Mouse (Mus musculus): ENCODE results near the gene Polr2l. TPM values are rescaled to one million over a fixed set of nuclear protein-coding genes. Genes with fewer than 3 reads are reported as not detected.

Gene Polr2l
- total and polyA plus RNA-seq, 2 experiments from 2014 or later, result 25.5 to 81.6 TPM

DNA sequence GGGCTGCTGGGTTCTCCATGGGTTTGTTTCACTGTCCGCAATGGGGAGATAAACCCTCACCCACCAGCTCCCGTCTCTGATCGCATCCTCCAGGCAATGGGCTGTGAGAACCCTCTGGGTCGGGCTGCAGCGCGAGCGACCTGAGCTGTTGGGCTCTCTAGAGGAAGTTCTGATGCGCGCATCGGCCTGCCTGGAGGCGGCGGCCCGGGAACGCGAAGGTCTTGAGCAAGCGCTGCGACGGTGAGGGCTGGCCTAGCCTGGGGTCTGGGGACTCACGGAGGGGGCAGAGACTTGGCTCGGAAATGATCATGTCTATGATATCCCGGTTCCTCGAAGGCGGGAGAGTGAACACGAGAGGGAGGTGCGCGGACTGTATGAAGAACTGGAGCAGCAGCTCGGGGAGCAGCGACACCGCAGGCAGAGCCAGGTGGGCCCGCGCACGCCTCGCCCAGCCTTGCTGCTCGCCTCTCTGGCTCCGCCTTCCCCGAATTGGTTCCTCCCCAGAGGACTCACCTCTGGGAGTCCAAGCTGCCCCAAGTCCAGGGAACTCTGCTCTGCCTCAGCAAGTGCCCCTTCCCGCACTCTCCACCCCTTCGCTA lies 10.2 kb downstream of the Polr2l start:
- 0 out of 2 replicates have a peak, but pooled peaks cover 1% of the 10 kb centered on the region for H3K36me3 ChIP-seq (ENCODE audit: insufficient read depth, low read length)
- H3K4me3 ChIP-seq (ENCODE audit: low read length), result peak overlapping the region; percentile 11; the same call in 1 of the 2 replicates
- no peak overlapping the region for H3K9ac ChIP-seq (replicated peaks; ENCODE audit: low read length)
- H3K27ac ChIP-seq, result no peak overlapping the region
- ATAC-seq (no peak), DNase-seq (ENCODE audit: low spot score) (no peak)
- peaks cover 19% of the 10 kb centered on the region; the same call in 1 of the 2 replicates for H3K4me1 ChIP-seq (ENCODE audit: insufficient read depth, low read length)
- peaks cover 29% of the 10 kb centered on the region for H3K27me3 ChIP-seq (ENCODE audit: insufficient read depth, low read length)
- H3K9me3 ChIP-seq (ENCODE audit: low read length), result no peaks in the 10 kb centered on the region
- 5% methylated on average over 38 of the region's 38 CpGs for WGBS
- peak overlapping the region; percentile 32 for H3K4me2 ChIP-seq (ENCODE audit: low read depth, low read length)
- no peak for TF ChIP-seq CTCF (IDR thresholded peaks at IDR 0.05; ENCODE audit: low read depth)

DNA sequence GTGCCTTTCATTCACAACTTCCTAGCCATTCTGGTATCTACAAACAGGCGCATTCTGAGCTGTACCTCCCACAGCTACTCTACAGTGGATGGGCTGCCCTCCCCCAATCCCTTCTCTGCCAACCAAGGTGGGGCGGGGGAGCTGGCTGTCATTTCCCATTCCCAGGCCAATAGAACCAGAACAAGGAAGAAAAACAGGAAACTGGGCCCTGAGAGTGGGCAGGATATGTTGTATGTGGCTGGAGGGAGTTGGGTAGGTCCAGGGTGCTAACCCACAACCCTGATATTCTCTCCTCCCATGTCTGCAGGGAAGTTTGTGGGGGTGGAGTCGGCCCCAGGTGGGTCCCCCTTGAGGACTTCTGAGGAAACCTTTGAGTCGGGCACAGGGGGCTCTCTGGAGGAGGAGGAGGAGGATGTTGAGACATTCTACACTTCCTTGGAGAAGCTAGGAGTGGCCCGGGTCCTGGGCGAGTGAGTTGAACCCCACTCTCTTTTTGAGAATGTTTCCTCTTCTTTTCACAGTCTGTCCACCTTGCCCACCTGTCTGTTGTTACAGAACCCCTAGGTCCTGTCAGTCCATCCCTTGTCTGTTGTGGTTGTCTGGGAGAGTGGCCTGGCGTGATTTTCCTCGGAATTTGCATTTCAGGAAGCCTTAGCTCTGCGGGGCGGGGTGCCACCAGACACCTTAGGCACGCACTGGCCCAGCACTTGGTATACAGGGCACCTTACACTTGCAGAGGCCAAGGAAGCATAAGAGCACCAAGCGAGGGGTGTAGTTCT lies 10.9 kb downstream of the Polr2l start:
- H3K36me3 ChIP-seq (ENCODE audit: insufficient read depth, low read length), result 0 out of 2 replicates have a peak, but pooled peaks cover 4% of the 10 kb centered on the region
- H3K9me3 ChIP-seq (ENCODE audit: low read length), result no peaks in the 10 kb centered on the region
- no peak overlapping the region for H3K9ac ChIP-seq (replicated peaks; ENCODE audit: low read length)
- H3K4me1 ChIP-seq (ENCODE audit: insufficient read depth, low read length), result peaks cover 12% of the 10 kb centered on the region; the same call in 1 of the 2 replicates
- WGBS, result 27% methylated on average over 12 of the region's 12 CpGs
- ATAC-seq (no peak), DNase-seq (ENCODE audit: low spot score) (no peak)
- no peak overlapping the region for H3K4me2 ChIP-seq (ENCODE audit: low read depth, low read length)
- H3K27ac ChIP-seq, result no peak overlapping the region
- no peak for TF ChIP-seq CTCF (IDR thresholded peaks at IDR 0.05; ENCODE audit: low read depth)
- H3K4me3 ChIP-seq (ENCODE audit: low read length), result no peak overlapping the region
- peaks cover 29% of the 10 kb centered on the region for H3K27me3 ChIP-seq (ENCODE audit: insufficient read depth, low read length)

DNA sequence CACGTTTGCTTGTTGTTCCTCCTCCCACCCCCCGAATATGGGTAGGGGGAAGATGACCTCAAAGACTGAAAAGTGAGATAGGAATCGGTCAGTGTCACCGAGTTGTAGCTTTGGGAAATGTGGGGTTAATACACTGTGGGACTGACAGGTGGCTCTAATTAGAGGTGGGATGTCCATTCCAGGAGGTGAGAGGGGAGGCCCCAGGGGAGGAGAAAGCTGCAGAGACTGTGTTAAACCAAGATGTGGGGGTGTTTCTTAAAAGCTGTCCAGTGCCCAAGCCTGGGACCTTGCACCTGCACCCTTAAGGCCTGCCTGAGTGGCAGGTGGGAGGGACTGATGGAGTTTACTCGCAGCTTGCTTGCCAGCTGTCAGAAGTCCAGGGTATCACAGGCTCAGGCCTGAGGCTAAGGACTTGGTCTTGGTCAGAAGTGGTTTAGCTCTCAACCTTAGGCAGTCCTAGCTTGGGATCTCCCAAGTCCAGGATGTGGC lies 12.6 kb downstream of the Polr2l start:
- Histone ChIP-seq H3K9ac (replicated peaks; ENCODE audit: low read length) (peak overlapping the region; percentile 46; the same call in 1 of the 2 replicates), H3K36me3 (ENCODE audit: insufficient read depth, low read length) (0 out of 2 replicates have a peak, but pooled peaks cover 4% of the 10 kb centered on the region), H3K27me3 (ENCODE audit: insufficient read depth, low read length) (peaks cover 29% of the 10 kb centered on the region), H3K27ac (no peak overlapping the region), H3K9me3 (ENCODE audit: low read length) (no peaks in the 10 kb centered on the region), H3K4me2 (ENCODE audit: low read depth, low read length) (peak overlapping the region; percentile 69), H3K4me1 (ENCODE audit: insufficient read depth, low read length) (no peaks in the 10 kb centered on the region; the same call in 1 of the 2 replicates), H3K4me3 (ENCODE audit: low read length) (no peak overlapping the region)
- DNase-seq (ENCODE audit: low spot score) (no peak), ATAC-seq (no peak)
- TF ChIP-seq CTCF (IDR thresholded peaks at IDR 0.05; ENCODE audit: low read depth), result no peak
- 20% methylated on average over 5 of the region's 5 CpGs for WGBS

DNA sequence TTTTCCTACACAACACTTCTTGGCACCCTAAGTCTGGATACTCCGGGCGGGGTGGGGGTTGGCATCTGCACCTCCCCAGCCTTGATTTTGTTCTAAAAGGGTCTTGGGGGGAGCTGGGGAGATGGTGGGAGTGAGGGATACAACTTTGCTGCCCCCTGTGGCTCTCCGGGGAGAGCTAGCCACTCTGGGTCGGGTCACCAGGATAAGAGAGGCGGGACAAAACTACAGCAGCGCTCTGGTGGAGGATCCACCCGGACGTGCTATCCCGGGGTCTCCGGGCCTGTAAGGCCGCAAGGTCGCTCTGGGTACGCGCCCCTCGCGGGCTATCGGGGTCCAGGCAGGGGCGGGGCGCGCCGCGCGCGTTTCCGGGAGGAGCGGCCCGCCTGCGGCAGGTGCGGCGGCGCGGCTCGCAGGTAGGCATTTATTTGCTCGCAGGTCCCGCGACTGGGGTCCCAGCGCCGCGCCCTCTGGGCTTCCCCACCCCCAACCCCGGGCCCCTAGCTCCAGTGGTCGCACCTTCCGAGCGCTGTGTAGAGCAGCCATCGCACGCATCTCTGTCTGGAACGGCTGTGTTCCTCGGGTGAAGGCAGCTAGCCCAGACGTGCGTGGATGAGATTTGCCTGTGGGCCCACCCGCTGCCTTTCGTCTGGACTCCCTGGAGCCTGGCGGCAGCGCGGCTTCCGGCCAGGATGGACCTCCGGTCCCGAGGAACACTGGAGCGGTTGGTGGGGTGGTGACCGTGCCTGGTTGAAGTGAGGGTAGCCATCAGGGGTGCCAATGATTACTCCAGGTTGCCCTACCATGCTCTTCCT lies 13.2 kb downstream of the Polr2l start:
- Histone ChIP-seq H3K4me1 (ENCODE audit: insufficient read depth, low read length) (no peaks in the 10 kb centered on the region; the same call in 1 of the 2 replicates), H3K4me2 (ENCODE audit: low read depth, low read length) (peak overlapping the region; percentile 69), H3K27me3 (ENCODE audit: insufficient read depth, low read length) (peaks cover 29% of the 10 kb centered on the region), H3K9ac (replicated peaks; ENCODE audit: low read length) (peak overlapping the region; percentile 46; the same call in 1 of the 2 replicates), H3K27ac (no peak overlapping the region), H3K36me3 (ENCODE audit: insufficient read depth, low read length) (0 out of 2 replicates have a peak, but pooled peaks cover 4% of the 10 kb centered on the region), H3K9me3 (ENCODE audit: low read length) (no peaks in the 10 kb centered on the region), H3K4me3 (ENCODE audit: low read length) (peak overlapping the region; percentile 37)
- ATAC-seq (no peak), DNase-seq (ENCODE audit: low spot score) (no peak)
- TF ChIP-seq CTCF (IDR thresholded peaks at IDR 0.05; ENCODE audit: low read depth), result no peak
- 2% methylated on average over 57 of the region's 59 CpGs for WGBS

DNA sequence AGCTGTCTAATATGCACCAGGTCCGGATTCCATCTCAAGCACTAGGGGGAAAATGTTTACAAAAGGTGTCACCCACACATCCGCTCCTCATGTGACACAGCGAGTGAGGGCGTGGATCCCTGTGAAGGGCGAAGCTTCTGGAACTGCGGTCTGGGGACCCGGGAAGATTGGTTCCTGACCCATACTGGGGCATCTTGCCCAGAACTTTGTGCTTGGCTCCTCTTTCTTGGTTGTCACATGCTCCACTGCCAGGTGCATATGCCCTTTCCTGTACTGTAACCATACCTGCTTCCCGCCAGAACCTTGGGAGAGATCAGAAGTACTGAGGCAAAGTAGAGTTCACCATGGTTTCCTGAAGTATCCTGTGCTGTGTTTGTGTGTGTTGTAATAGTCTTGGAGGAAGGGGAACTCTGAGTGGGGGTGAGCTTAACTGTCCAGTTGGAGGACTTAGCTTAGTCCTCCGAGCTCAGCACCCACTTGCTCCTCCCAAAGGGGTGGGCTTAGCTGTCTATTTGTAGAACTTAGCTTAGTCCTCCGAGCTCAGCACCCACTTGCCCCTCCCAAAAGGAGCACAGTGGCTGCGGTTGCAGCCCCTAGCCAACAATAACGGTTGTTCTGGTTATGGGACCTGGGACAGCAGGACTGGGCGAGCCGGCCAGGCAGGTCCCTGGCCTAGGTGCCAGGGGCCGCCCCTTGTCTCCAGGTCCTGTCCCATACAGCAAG lies 14.4 kb downstream of the Polr2l start, which contains the start of gene Cracr2b:
Gene Cracr2b (plus strand): TSS at position 704 of the 723 bp plus-strand sequence.
- DNase-seq (ENCODE audit: low spot score), result no peak
- Histone ChIP-seq H3K4me2 (ENCODE audit: low read depth, low read length) (peak within 1 kb of the TSS; percentile 69), H3K27ac (no peak within 1 kb of the TSS), H3K9me3 (ENCODE audit: low read length) (no peaks in the 10 kb centered on the region), H3K27me3 (ENCODE audit: insufficient read depth, low read length) (peaks cover 28% of the 10 kb centered on the region), H3K4me1 (ENCODE audit: insufficient read depth, low read length) (0 out of 2 replicates have a peak, but pooled peaks cover 8% of the 10 kb centered on the region), H3K9ac (replicated peaks; ENCODE audit: low read length) (peak within 1 kb of the TSS; percentile 46; the same call in 1 of the 2 replicates), H3K36me3 (ENCODE audit: insufficient read depth, low read length) (0 out of 2 replicates have a peak, but pooled peaks cover 4% of the 10 kb centered on the region), H3K4me3 (ENCODE audit: low read length) (peak within 1 kb of the TSS; percentile 37)
- TF ChIP-seq CTCF (IDR thresholded peaks at IDR 0.05; ENCODE audit: low read depth), result no peak
- ATAC-seq, result no peak
- 70% methylated on average over 15 of the region's 15 CpGs for WGBS

All from hindbrain, postnatal 0 days (tissue).